Mouse (Mus musculus) limb, embryonic 15.5 days (tissue): ENCODE data around the gene Tmem167b. TPM values are rescaled to one million over a fixed set of nuclear protein-coding genes. Genes with fewer than 3 reads are reported as not detected.

Experiments used
- ATAC-seq: fragments of 200-750 bp; cut with Nextera tagmentation; 2 replicates; pipeline ENCODE4 v1.8.0; 2017; ENCODE audit warnings: low read depth, moderate TSS enrichment; ENCODE audit not compliant: insufficient number of reproducible peaks, low FRiP score, low TSS enrichment
- H3K27ac ChIP-seq: fragments of 300-500 bp; sonication (generic); 2 replicates; pipeline ENCODE4 v1.5.1; 2015; ENCODE audit warnings: moderate library complexity, mild to moderate bottlenecking, inconsistent platforms
- H3K27me3 ChIP-seq: fragments of 300-500 bp; sonication (generic); 2 replicates; pipeline ENCODE4 v1.6.1; 2015; ENCODE audit warnings: inconsistent platforms
- H3K36me3 ChIP-seq: fragments of 300-500 bp; sonication (generic); 2 replicates; pipeline ENCODE4 v1.6.1; 2015; ENCODE audit warnings: inconsistent platforms
- H3K4me1 ChIP-seq: fragments of 300-500 bp; sonication (generic); 2 replicates; pipeline ENCODE4 v1.6.1; 2015; ENCODE audit warnings: inconsistent platforms
- H3K4me2 ChIP-seq: fragments of 300-500 bp; sonication (generic); 2 replicates; pipeline ENCODE4 v1.6.1; 2015; ENCODE audit warnings: mild to moderate bottlenecking, inconsistent platforms
- H3K4me3 ChIP-seq: fragments of 300-500 bp; sonication (generic); 2 replicates; pipeline ENCODE4 v1.5.1; 2015; ENCODE audit warnings: mild to moderate bottlenecking, inconsistent platforms
- H3K9ac ChIP-seq: fragments of 300-500 bp; sonication (generic); 2 replicates; pipeline ENCODE4 v1.6.1; 2015; ENCODE audit warnings: inconsistent platforms
- H3K9me3 ChIP-seq: fragments of 300-500 bp; sonication (generic); 2 replicates; pipeline ENCODE4 v1.6.1; 2016; ENCODE audit warnings: inconsistent platforms
- WGBS: fragments of 180-500 bp; shearing (Covaris S2); methylation state at CpG from one replicate; pipeline ENCODE4 v1.1.7; 2015; 5-methylcytosine and 5-hydroxymethylcytosine counted together
- polyA plus RNA-seq: library from polyadenylated mRNA; unstranded; fragments of >200 nt; fragmentation: Nextera tagmentation; extraction: Ambion mirVana; gene quantifications from 2 replicates; pipeline ENCODE4 v1.2.1, GENCODE M21; 2015

Gene Tmem167b
- polyA plus RNA-seq, result 52.2 and 53.4 TPM in 2 replicates

- peak; percentile 95 for ATAC-seq
Observed at GRCm38 (mm10) chr3:108562133-108562730, at the start of gene Tmem167b. TSS of gene Tmem167b (minus strand) at chr3:108562466.

GRCm38 (mm10) chr3:108608906-108609305 lies 46.6 kb upstream of the Tmem167b start:
- 0 out of 2 replicates have a peak, but pooled peaks cover 4% of the 10 kb centered on the region for H3K36me3 ChIP-seq
- H3K9ac ChIP-seq, result no peak overlapping the region
- H3K9me3 ChIP-seq, result no peaks in the 10 kb centered on the region
- H3K4me2 ChIP-seq, result no peak overlapping the region
- H3K27me3 ChIP-seq, result no peaks in the 10 kb centered on the region
- H3K4me1 ChIP-seq, result no peaks in the 10 kb centered on the region
- WGBS, result 63% methylated on average over 3 of the region's 3 CpGs
- H3K27ac ChIP-seq, result no peak overlapping the region
- H3K4me3 ChIP-seq, result no peak overlapping the region
- no peak for ATAC-seq

More at GRCm38 (mm10) chr3:108562133-108562730, at the start of gene Tmem167b:
- Histone ChIP-seq H3K4me1 (peaks cover 13% of the 10 kb centered on the region), H3K9me3 (no peaks in the 10 kb centered on the region), H3K36me3 (peaks cover 30% of the 10 kb centered on the region), H3K4me3 (peak within 1 kb of the TSS; percentile 83), H3K4me2 (peak within 1 kb of the TSS; percentile 73), H3K27me3 (no peaks in the 10 kb centered on the region), H3K9ac (peak within 1 kb of the TSS; percentile 60), H3K27ac (peak within 1 kb of the TSS; percentile 96)
- under 1% methylated on average over 45 of the region's 45 CpGs for WGBS

- Histone ChIP-seq H3K27ac (peak overlapping the region; percentile 75), H3K4me1 (peaks cover 11% of the 10 kb centered on the region), H3K9ac (peak overlapping the region; percentile 79), H3K9me3 (no peaks in the 10 kb centered on the region), H3K27me3 (no peaks in the 10 kb centered on the region), H3K36me3 (no peaks in the 10 kb centered on the region), H3K4me3 (peak overlapping the region; percentile 95), H3K4me2 (peak overlapping the region; percentile 98)
- peak; percentile 62 for ATAC-seq
- WGBS, result under 1% methylated on average over 61 of the region's 61 CpGs
Observed at GRCm38 (mm10) chr3:108591530-108592522, 29.6 kb upstream of the Tmem167b start.

GRCm38 (mm10) chr3:108590786-108591529 lies 28.7 kb upstream of the Tmem167b start, which contains the start of gene Wdr47:
TSS of gene Wdr47 (plus strand) at chr3:108591279.
- no peaks in the 10 kb centered on the region for H3K36me3 ChIP-seq
- H3K27me3 ChIP-seq, result no peaks in the 10 kb centered on the region
- H3K27ac ChIP-seq, result peak within 1 kb of the TSS; percentile 75
- peak within 1 kb of the TSS; percentile 79 for H3K9ac ChIP-seq
- H3K9me3 ChIP-seq, result no peaks in the 10 kb centered on the region
- H3K4me3 ChIP-seq, result peak within 1 kb of the TSS; percentile 95
- peak; percentile 99 for ATAC-seq
- 5% methylated on average over 44 of the region's 44 CpGs for WGBS
- H3K4me2 ChIP-seq, result peak within 1 kb of the TSS; percentile 98
- H3K4me1 ChIP-seq, result peaks cover 11% of the 10 kb centered on the region

- H3K27me3 ChIP-seq, result no peaks in the 10 kb centered on the region
- H3K9ac ChIP-seq, result no peak overlapping the region
- H3K4me3 ChIP-seq, result no peak overlapping the region
- H3K4me1 ChIP-seq, result peaks cover 11% of the 10 kb centered on the region
- H3K4me2 ChIP-seq, result no peak overlapping the region
- H3K27ac ChIP-seq, result no peak overlapping the region
- no peaks in the 10 kb centered on the region for H3K9me3 ChIP-seq
- ATAC-seq, result no peak
- WGBS, result 31% methylated on average over 2 of the region's 2 CpGs
- no peaks in the 10 kb centered on the region for H3K36me3 ChIP-seq
Observed at GRCm38 (mm10) chr3:108588446-108588845, 26.2 kb upstream of the Tmem167b start.

GRCm38 (mm10) chr3:108584580-108584979 lies 22.3 kb upstream of the Tmem167b start:
- WGBS, result 81% methylated on average over 4 of the region's 4 CpGs
- no peak overlapping the region for H3K9ac ChIP-seq
- no peaks in the 10 kb centered on the region for H3K36me3 ChIP-seq
- no peaks in the 10 kb centered on the region for H3K4me1 ChIP-seq
- H3K9me3 ChIP-seq, result no peaks in the 10 kb centered on the region
- ATAC-seq, result no peak
- no peaks in the 10 kb centered on the region for H3K27me3 ChIP-seq
- H3K27ac ChIP-seq, result no peak overlapping the region
- no peak overlapping the region for H3K4me3 ChIP-seq
- H3K4me2 ChIP-seq, result no peak overlapping the region

- H3K4me1 ChIP-seq, result peaks cover 18% of the 10 kb centered on the region
- peaks cover 8% of the 10 kb centered on the region; the same call in 1 of the 2 replicates for H3K36me3 ChIP-seq
- WGBS, result 84% methylated on average over 5 of the region's 5 CpGs
- H3K9ac ChIP-seq, result no peak overlapping the region
- no peak overlapping the region for H3K4me3 ChIP-seq
- H3K9me3 ChIP-seq, result no peaks in the 10 kb centered on the region
- no peak overlapping the region for H3K27ac ChIP-seq
- no peak overlapping the region for H3K4me2 ChIP-seq
- H3K27me3 ChIP-seq, result no peaks in the 10 kb centered on the region
- no peak for ATAC-seq
Observed at GRCm38 (mm10) chr3:108574018-108574417, 11.8 kb upstream of the Tmem167b start.

- no peak for ATAC-seq
- Histone ChIP-seq H3K36me3 (no peaks in the 10 kb centered on the region), H3K4me1 (peaks cover 18% of the 10 kb centered on the region), H3K27ac (peak overlapping the region; percentile 85; the same call in 1 of the 2 replicates), H3K27me3 (no peaks in the 10 kb centered on the region), H3K4me3 (peak overlapping the region; percentile 72), H3K9me3 (no peaks in the 10 kb centered on the region), H3K4me2 (peak overlapping the region; percentile 73), H3K9ac (peak overlapping the region; percentile 79)
- 38% methylated on average over 18 of the region's 18 CpGs for WGBS
Observed at GRCm38 (mm10) chr3:108572309-108573010, 10.2 kb upstream of the Tmem167b start.

- Histone ChIP-seq H3K4me3 (peak within 1 kb of the TSS; percentile 72), H3K4me2 (peak within 1 kb of the TSS; percentile 73), H3K4me1 (peaks cover 18% of the 10 kb centered on the region), H3K9me3 (no peaks in the 10 kb centered on the region), H3K27ac (peak within 1 kb of the TSS; percentile 85), H3K36me3 (no peaks in the 10 kb centered on the region), H3K9ac (peak within 1 kb of the TSS; percentile 79), H3K27me3 (no peaks in the 10 kb centered on the region)
- under 1% methylated on average over 42 of the region's 42 CpGs for WGBS
- peak; percentile 97 for ATAC-seq
Observed at GRCm38 (mm10) chr3:108571443-108572294, 9.4 kb upstream of the Tmem167b start, which contains the start of gene Taf13. TSS of gene Taf13 (plus strand) at chr3:108571698.

- no peak overlapping the region; the same call in 1 of the 2 replicates for H3K4me2 ChIP-seq
- WGBS, result 87% methylated on average over 14 of the region's 14 CpGs
- no peak overlapping the region for H3K27ac ChIP-seq
- H3K36me3 ChIP-seq, result no peaks in the 10 kb centered on the region
- peak overlapping the region; percentile 72; the same call in 1 of the 2 replicates for H3K4me3 ChIP-seq
- no peaks in the 10 kb centered on the region for H3K27me3 ChIP-seq
- ATAC-seq, result no peak
- no peak overlapping the region for H3K9ac ChIP-seq
- peaks cover 18% of the 10 kb centered on the region for H3K4me1 ChIP-seq
- no peaks in the 10 kb centered on the region for H3K9me3 ChIP-seq
Observed at GRCm38 (mm10) chr3:108570813-108571212, 8.5 kb upstream of the Tmem167b start.
